Mouse (Mus musculus) G1E (cell line): ENCODE results near the gene Ypel3. TPM values are rescaled to one million over a fixed set of nuclear protein-coding genes. Genes with fewer than 3 reads are reported as not detected.
A peak's percentile ranks its signal among the peaks of the same experiment; 100 is the strongest.

Source experiments
- ATAC-seq: 2 replicates; pipeline ENCODE4 v1.8.0; 2016; ENCODE audit warnings: mild to moderate bottlenecking; ENCODE audit not compliant: insufficient number of reproducible peaks, poor library complexity, low FRiP score, severe bottlenecking; ENCODE audit errors: extremely low read depth
- DNase-seq: peaks from one replicate; pipeline ENCODE4 v3.0.0; 2012; ENCODE audit warnings: low spot score
- H3K27me3 ChIP-seq: 2 replicates; pipeline ENCODE4 v1.6.1; 2012; ENCODE audit warnings: mild to moderate bottlenecking, low read length, inconsistent platforms; ENCODE audit not compliant: insufficient read depth
- H3K36me3 ChIP-seq: replicated peaks from 2 replicates; pipeline ENCODE3; 2012; ENCODE audit warnings: mild to moderate bottlenecking, inconsistent platforms
- H3K4me1 ChIP-seq: 2 replicates; pipeline ENCODE4 v1.6.1; 2012; ENCODE audit warnings: low read depth, low read length, inconsistent platforms, mixed read lengths; ENCODE audit not compliant: insufficient read depth
- H3K4me3 ChIP-seq: 2 replicates; pipeline ENCODE4 v1.5.1; 2012; ENCODE audit warnings: low read depth, mild to moderate bottlenecking, inconsistent platforms, low read length, moderate library complexity, mixed read lengths
- H3K9me3 ChIP-seq: replicated peaks from 2 replicates; pipeline ENCODE4 v1.6.1; 2012; ENCODE audit warnings: inconsistent platforms
- CTCF ChIP-seq: IDR thresholded peaks from 2 replicates; pipeline ENCODE4 v1.5.1; 2012; ENCODE audit warnings: low read depth, low read length, inconsistent platforms, mixed read lengths
- GATA1 ChIP-seq: IDR thresholded peaks from 2 replicates; pipeline ENCODE4 v1.6.1; 2012; ENCODE audit warnings: borderline replicate concordance, low read length, inconsistent platforms, mixed read lengths
- GATA2 ChIP-seq: IDR thresholded peaks from 2 replicates; pipeline ENCODE4 v1.6.1; 2012; ENCODE audit warnings: low read depth, low read length, inconsistent platforms, borderline replicate concordance
- POLR2AphosphoS5 ChIP-seq: IDR thresholded peaks from 2 replicates; pipeline ENCODE4 v1.6.1; 2012; ENCODE audit warnings: low read depth, low read length, inconsistent platforms; ENCODE audit not compliant: insufficient replicate concordance
- TAL1 ChIP-seq: conservative IDR thresholded peaks from 2 replicates; pipeline ENCODE4 v1.6.1; 2012; ENCODE audit warnings: low read depth, low read length, inconsistent platforms, mixed read lengths
- polyA plus RNA-seq: library from polyadenylated mRNA; stranded (reverse); fragments of >175 nt; gene quantifications from 2 replicates; pipeline ENCODE4 v1.2.3, GENCODE M21; 2012
- total RNA-seq, 2 experiments: library from RNA; stranded (forward) in 1 of 2; stranded (reverse) in 1 of 2; fragments of 200-1000 nt in 1 of 2; fragments of >200 nt in 1 of 2; fragmentation: Nextera tagmentation in 1 of 2; gene quantifications; 2 replicates each; pipeline ENCODE4 v1.2.3; 2014 to 2017

Gene Ypel3
- total and polyA plus RNA-seq, 3 experiments = 23.1 to 86.7 (median 78.3) TPM

DNA sequence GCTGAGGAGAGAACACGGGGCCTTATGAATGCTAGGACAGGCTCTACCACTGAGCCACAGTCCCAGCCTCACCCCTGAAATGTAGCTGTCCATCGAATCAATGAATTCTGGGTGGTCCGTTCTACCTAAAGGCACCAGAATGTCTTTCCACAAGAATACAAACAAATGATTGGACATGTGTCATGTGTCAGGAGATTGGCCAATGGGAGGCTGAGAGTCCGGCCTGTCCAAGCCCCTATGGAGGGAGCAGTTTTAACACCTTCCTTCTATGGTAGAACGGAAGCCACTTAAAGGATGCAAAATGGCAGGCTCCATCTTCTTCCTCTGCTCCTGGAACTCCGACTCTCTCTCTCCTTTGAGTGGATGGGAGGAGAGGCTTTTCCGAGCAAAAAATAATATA lies 40.8 kb downstream of the Ypel3 start:
- H3K27me3 ChIP-seq = peaks cover 52% of the 10 kb centered on the region
- DNase-seq (no peak), ATAC-seq (no peak)
- no peaks in the 10 kb centered on the region for H3K36me3 ChIP-seq
- no peaks in the 10 kb centered on the region for H3K9me3 ChIP-seq
- H3K4me1 ChIP-seq = peaks cover 8% of the 10 kb centered on the region
- no peak overlapping the region for H3K4me3 ChIP-seq
- TF ChIP-seq GATA2 (no peak), TAL1 (no peak), CTCF (no peak), POLR2AphosphoS5 (no peak), GATA1 (no peak)

DNA sequence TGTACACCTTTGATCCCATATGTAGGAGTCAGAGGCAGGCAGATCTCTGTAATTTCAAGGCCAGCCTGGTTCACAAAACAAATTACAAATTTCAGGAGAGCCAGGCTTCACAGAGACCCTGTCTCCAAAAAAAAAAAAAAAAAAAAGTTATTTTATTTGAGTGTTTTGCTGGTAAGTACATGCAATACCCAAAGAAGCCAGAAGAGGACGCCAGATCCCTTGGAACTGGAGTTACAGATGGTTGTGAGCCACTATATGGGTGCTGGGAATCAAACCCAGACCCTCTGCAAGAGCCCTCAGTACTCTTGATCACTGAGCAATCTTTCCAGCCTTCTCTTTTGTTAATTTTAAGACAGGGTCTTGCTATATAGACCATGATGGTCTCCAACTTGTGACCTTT lies 42.1 kb downstream of the Ypel3 start:
- Histone ChIP-seq H3K27me3 (peaks cover 42% of the 10 kb centered on the region), H3K4me1 (peaks cover 8% of the 10 kb centered on the region), H3K36me3 (no peaks in the 10 kb centered on the region), H3K4me3 (no peak overlapping the region), H3K9me3 (no peaks in the 10 kb centered on the region)
- ATAC-seq = no peak
- no peak for DNase-seq
- TF ChIP-seq GATA2 (no peak), CTCF (0 out of 2 replicates have a peak, but pooled peaks have one; percentile 14)

DNA sequence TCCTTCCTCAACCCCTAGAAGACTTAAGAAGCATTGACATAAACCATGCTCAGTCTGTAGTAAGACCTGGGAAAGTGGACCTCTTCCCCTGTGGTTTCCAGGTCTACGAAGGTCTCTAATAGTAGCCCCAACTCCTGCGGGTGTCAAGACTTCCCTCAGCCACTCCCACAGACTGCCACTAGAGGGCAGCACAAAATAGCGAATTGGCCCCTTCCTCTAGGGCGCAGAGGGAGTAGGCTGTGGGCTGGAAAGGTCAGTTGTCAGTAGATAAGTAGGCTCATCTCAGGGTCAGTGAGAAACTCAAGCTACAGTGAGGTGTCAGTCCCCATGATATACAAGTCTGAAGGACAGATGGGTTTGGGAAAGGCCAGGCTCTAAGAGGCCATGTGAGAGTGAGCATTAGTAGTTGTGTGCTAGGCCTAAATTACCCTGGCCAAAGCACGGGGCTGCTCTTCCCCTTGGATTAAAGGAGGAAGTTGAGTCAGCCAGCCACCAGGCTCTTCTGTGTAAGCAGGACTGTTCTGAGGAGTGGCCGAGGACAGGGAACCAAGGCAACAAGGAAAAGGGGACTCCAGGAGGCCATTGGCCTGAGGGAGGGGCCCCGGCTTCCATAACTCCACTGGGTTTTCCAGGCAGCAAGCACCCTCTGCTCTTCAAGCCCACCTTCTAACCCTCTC lies 45.2 kb downstream of the Ypel3 start:
- peak; percentile 80 for DNase-seq
- peak; percentile 85 for TF ChIP-seq CTCF
- no peak for TF ChIP-seq GATA1
- TF ChIP-seq TAL1 = no peak
- Histone ChIP-seq H3K9me3 (no peaks in the 10 kb centered on the region), H3K27me3 (peaks cover 39% of the 10 kb centered on the region), H3K4me3 (no peak overlapping the region), H3K4me1 (peaks cover 8% of the 10 kb centered on the region), H3K36me3 (no peaks in the 10 kb centered on the region)
- ATAC-seq = no peak

DNA sequence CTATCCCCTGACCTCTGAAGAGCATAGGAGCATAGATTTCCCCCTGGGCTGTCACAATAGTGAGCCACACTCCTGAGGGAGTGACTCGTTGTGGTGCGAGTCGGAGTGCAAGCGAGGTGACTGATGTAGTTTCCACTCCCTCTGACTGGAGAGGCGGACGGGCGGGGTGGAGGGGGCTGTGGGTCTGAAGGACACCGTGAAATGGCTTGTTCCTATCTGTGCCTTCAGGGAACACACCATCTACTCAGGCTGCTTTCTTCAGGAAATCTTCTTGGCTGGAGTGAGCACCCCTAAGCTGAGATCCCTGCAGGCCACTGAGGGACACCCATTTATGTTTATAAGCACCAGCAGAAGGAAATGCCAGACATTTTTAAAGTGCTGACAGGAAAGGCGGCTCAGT lies 46.0 kb downstream of the Ypel3 start:
- Histone ChIP-seq H3K36me3 (no peaks in the 10 kb centered on the region), H3K4me3 (no peak overlapping the region), H3K4me1 (peaks cover 8% of the 10 kb centered on the region), H3K9me3 (no peaks in the 10 kb centered on the region), H3K27me3 (peaks cover 39% of the 10 kb centered on the region)
- TF ChIP-seq GATA2 = no peak
- TF ChIP-seq GATA1 = no peak
- TF ChIP-seq POLR2AphosphoS5 = no peak
- TF ChIP-seq TAL1 = no peak
- no peak for TF ChIP-seq CTCF
- DNase-seq = no peak
- no peak for ATAC-seq

DNA sequence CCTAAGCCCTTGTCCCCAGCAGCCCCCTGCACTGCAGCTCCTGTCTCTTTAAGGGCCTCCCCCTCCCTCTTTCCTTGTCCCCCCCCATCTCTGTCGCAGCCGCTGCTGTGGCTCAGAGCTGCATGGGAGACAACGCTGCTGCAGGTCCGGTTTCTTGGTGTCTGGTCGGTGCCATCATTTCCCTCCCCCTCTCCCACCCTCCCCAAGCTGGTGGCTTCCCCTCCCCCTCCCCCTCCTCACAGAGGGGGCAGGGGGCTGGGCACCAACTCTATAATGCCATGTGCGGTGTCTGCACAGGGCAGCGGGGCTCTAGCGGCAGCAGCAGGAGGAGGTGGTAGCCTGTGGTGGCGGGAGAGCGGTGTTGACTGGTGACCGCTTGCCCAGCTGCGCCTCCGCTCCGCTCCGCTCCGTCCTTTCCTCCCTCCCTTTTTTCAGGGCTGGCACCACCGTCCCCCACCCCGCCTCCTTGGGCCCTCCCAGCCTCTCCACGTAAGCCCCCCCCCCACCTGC lies 46.5 kb downstream of the Ypel3 start:
- DNase-seq (no peak), ATAC-seq (no peak)
- H3K4me3 ChIP-seq = no peak overlapping the region
- H3K36me3 ChIP-seq = no peaks in the 10 kb centered on the region
- TF ChIP-seq CTCF = no peak
- TF ChIP-seq POLR2AphosphoS5 = no peak
- no peak for TF ChIP-seq GATA1
- no peak for TF ChIP-seq GATA2
- H3K4me1 ChIP-seq = peaks cover 8% of the 10 kb centered on the region
- no peaks in the 10 kb centered on the region for H3K9me3 ChIP-seq
- peaks cover 37% of the 10 kb centered on the region for H3K27me3 ChIP-seq

DNA sequence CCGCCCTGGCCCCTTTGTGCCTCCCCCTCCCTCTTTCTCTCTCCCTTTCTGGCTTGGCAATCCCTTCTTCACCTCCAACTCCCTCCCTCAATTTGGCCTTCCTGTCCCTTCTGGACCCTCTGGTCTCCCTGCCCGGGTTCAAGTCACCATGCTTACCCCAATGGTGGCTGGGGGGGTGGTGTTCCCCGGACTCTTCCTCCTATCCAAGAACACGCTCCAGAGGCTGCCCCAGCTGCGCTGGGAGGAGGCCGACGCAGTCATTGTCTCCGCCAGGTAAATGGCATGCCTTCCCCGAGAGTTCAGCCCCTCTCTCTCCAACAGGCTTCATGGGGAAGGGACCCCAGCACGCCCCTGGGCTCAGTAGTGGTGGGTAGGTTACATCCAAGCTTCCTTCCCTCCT lies 47.2 kb downstream of the Ypel3 start:
- peaks cover 39% of the 10 kb centered on the region for H3K27me3 ChIP-seq
- H3K36me3 ChIP-seq = no peaks in the 10 kb centered on the region
- DNase-seq = no peak
- no peak overlapping the region for H3K4me3 ChIP-seq
- TF ChIP-seq TAL1 (no peak), GATA2 (no peak), CTCF (no peak), POLR2AphosphoS5 (no peak), GATA1 (no peak)
- ATAC-seq = no peak
- H3K9me3 ChIP-seq = no peaks in the 10 kb centered on the region
- peaks cover 8% of the 10 kb centered on the region for H3K4me1 ChIP-seq

DNA sequence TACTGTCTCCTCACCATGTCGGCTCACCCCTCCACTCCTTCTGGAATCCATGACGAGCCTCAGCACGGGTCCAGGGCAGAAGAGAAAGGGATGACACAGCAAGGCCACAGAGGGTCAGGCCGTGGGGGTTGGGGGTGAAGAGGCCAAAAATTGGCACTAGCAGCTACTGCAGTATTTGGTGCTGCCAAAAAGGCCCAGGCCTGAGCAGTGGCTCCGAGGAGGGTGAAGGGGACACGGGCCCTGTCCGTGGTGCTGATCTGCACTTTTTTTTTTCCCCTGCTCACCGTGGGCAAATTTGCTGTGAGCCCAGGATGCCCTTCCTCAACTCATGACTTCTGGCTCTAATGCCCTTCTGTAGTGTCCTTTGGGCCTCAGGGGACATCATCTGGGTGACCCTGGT lies 48.6 kb downstream of the Ypel3 start:
- Histone ChIP-seq H3K4me3 (no peak overlapping the region), H3K36me3 (no peaks in the 10 kb centered on the region), H3K27me3 (peaks cover 43% of the 10 kb centered on the region), H3K4me1 (peaks cover 13% of the 10 kb centered on the region), H3K9me3 (no peaks in the 10 kb centered on the region)
- peak; percentile 59 for DNase-seq
- ATAC-seq = no peak
- TF ChIP-seq CTCF = no peak
- TF ChIP-seq GATA2 = no peak
- no peak for TF ChIP-seq GATA1
- TF ChIP-seq POLR2AphosphoS5 = no peak
- TF ChIP-seq TAL1 = no peak
